Mouse (Mus musculus) splenic B cell, adult 2 months (primary cell): ENCODE measurements around the gene Pdk2.

Experiments used
- DNase-seq: peaks from one replicate; pipeline ENCODE4 v3.0.0-alpha.2; 2011; ENCODE audit warnings: low read depth, low spot score
- H3K27me3 ChIP-seq: 2 replicates; pipeline ENCODE4 v1.6.1; 2012; ENCODE audit warnings: mild to moderate bottlenecking, low read length, moderate library complexity, mixed read lengths; ENCODE audit not compliant: control insufficient read depth, poor library complexity, insufficient read depth, severe bottlenecking
- H3K36me3 ChIP-seq: 2 replicates; pipeline ENCODE4 v1.6.1; 2012; ENCODE audit warnings: mild to moderate bottlenecking, low read length, moderate library complexity, mixed read lengths; ENCODE audit not compliant: control insufficient read depth, poor library complexity, insufficient read depth, severe bottlenecking

The Pdk2 gene

GRCm38 (mm10) chr11:94994208-94994814, 46.8 kb downstream of the Pdk2 start:
- Histone ChIP-seq H3K27me3 (no peaks in the 10 kb centered on the region), H3K36me3 (no peaks in the 10 kb centered on the region; the same call in 1 of the 2 replicates)
- no peak for DNase-seq

GRCm38 (mm10) chr11:94992754-94993606, 48.2 kb downstream of the Pdk2 start:
- Histone ChIP-seq H3K36me3 (no peaks in the 10 kb centered on the region), H3K27me3 (no peaks in the 10 kb centered on the region)
- DNase-seq = peak; percentile 50

GRCm38 (mm10) chr11:94992480-94992753, 48.7 kb downstream of the Pdk2 start:
- DNase-seq = no peak
- H3K27me3 ChIP-seq = no peaks in the 10 kb centered on the region
- H3K36me3 ChIP-seq = no peaks in the 10 kb centered on the region

- H3K27me3 ChIP-seq = no peaks in the 10 kb centered on the region
- DNase-seq = peak; percentile 49
- no peaks in the 10 kb centered on the region for H3K36me3 ChIP-seq
Measured at GRCm38 (mm10) chr11:94991641-94992479, 49.3 kb downstream of the Pdk2 start.

- Histone ChIP-seq H3K27me3 (no peaks in the 10 kb centered on the region), H3K36me3 (no peaks in the 10 kb centered on the region)
- DNase-seq = peak; percentile 91
Measured at GRCm38 (mm10) chr11:94990749-94991577, 50.2 kb downstream of the Pdk2 start, which contains the start of gene Ppp1r9b. Gene Ppp1r9b, plus strand, starts transcription at chr11:94991035.

- no peaks in the 10 kb centered on the region for H3K36me3 ChIP-seq
- no peak for DNase-seq
- no peaks in the 10 kb centered on the region for H3K27me3 ChIP-seq
Measured at GRCm38 (mm10) chr11:94990102-94990748, 50.9 kb downstream of the Pdk2 start.

- H3K27me3 ChIP-seq = no peaks in the 10 kb centered on the region
- peak; percentile 82 for DNase-seq
Measured at GRCm38 (mm10) chr11:94989562-94990017, 51.6 kb downstream of the Pdk2 start.

GRCm38 (mm10) chr11:94988780-94989561, 52.2 kb downstream of the Pdk2 start:
- DNase-seq = no peak
- no peaks in the 10 kb centered on the region for H3K27me3 ChIP-seq
- H3K36me3 ChIP-seq = no peaks in the 10 kb centered on the region

More at GRCm38 (mm10) chr11:94989562-94990017, 51.6 kb downstream of the Pdk2 start:
- no peaks in the 10 kb centered on the region for H3K36me3 ChIP-seq

GRCm38 (mm10) chr11:94987851-94988250, 53.3 kb downstream of the Pdk2 start:
- DNase-seq = no peak
- Histone ChIP-seq H3K36me3 (no peaks in the 10 kb centered on the region), H3K27me3 (no peaks in the 10 kb centered on the region)

- Histone ChIP-seq H3K27me3 (no peaks in the 10 kb centered on the region), H3K36me3 (no peaks in the 10 kb centered on the region)
- no peak for DNase-seq
Measured at GRCm38 (mm10) chr11:94987341-94987740, 53.8 kb downstream of the Pdk2 start.

- Histone ChIP-seq H3K36me3 (no peaks in the 10 kb centered on the region), H3K27me3 (no peaks in the 10 kb centered on the region)
- no peak for DNase-seq
Measured at GRCm38 (mm10) chr11:94986435-94986834, 54.7 kb downstream of the Pdk2 start.

GRCm38 (mm10) chr11:94985822-94986221, 55.3 kb downstream of the Pdk2 start:
- no peak for DNase-seq
- Histone ChIP-seq H3K27me3 (no peaks in the 10 kb centered on the region), H3K36me3 (no peaks in the 10 kb centered on the region)

- no peak for DNase-seq
- Histone ChIP-seq H3K27me3 (no peaks in the 10 kb centered on the region), H3K36me3 (no peaks in the 10 kb centered on the region)
Measured at GRCm38 (mm10) chr11:94985140-94985539, 56.0 kb downstream of the Pdk2 start.
